In genomic region chr2:163584088-163584426, GRCm38 (mm10) we compare ENCODE assay signal across 15 mouse cellular contexts.
"Had no signal": no experiment of that assay in that cellular context is flagged by ENCODE, and none has a peak within 500 bp of the region (broad histone marks: within the 10 kb centered on the region; RNA-seq: fewer than 3 reads in every experiment).

No protein-coding gene starts in this region.

- H3K4me1 ChIP-seq: midbrain, embryonic 12.5 days had no signal

- H3K27ac ChIP-seq: kidney, postnatal 0 days; limb, embryonic 10.5 days; liver, embryonic 13.5 days; midbrain, embryonic 12.5 days; neural tube, embryonic 15.5 days; stomach, postnatal 0 days had no signal

- ATAC-seq: liver, postnatal 0 days had no signal

- H3K36me3 ChIP-seq: limb, embryonic 10.5 days; liver, embryonic 13.5 days; midbrain, embryonic 12.5 days; neural tube, embryonic 15.5 days had no signal

- H3K4me2 ChIP-seq: liver, embryonic 13.5 days; midbrain, embryonic 12.5 days; neural tube, embryonic 15.5 days had no signal

- H3K9ac ChIP-seq: liver, embryonic 13.5 days; liver, postnatal 0 days; midbrain, embryonic 12.5 days; neural tube, embryonic 15.5 days had no signal

- H3K27me3 ChIP-seq: liver, embryonic 13.5 days; neural tube, embryonic 15.5 days had no signal

- H3K9me3 ChIP-seq: limb, embryonic 10.5 days; liver, embryonic 13.5 days; midbrain, embryonic 12.5 days; neural tube, embryonic 15.5 days had no signal

- DNase-seq: kidney, adult 9 months; kidney, postnatal 36 days; layer of hippocampus, adult 9-11 months; layer of hippocampus, postnatal 36 days; liver, embryonic 13.5 days; liver, postnatal 0 days; right cerebral cortex, adult 18-20 months; right cerebral cortex, postnatal 25 days; thymus, postnatal 4 days had no signal

- H3K4me3 ChIP-seq: limb, embryonic 10.5 days; liver, embryonic 13.5 days; midbrain, embryonic 12.5 days; myocyte; neural tube, embryonic 15.5 days had no signal
